In the genomic region with DNA sequence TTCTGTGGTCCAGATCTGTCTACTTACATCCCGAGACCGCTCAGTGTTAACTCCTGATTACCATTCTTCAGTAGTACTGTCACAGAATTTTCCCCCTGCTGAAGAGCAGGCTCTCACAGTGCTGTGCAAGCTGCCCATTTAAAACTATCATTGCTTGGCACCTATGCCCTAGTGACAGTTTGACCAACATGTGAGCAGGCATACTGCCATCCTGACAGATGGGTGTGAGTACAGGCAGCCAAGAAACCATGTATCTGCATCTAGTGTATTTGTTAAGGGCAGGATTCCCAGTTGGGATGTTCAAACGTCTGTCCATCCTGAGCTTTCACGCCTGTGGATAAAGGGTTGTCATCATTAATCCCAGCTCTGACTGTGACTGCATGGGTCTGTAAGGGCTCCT, we compare ENCODE assay signal across 13 mouse cellular contexts. TPM values are rescaled to one million over a fixed set of nuclear protein-coding genes. Genes with fewer than 3 reads are reported as not detected.
DNase-seq lines count a peak whose midpoint lies in the region; ATAC-seq and TF ChIP-seq lines count a peak whose summit lies in the region.
"Had no signal": no experiment of that assay in that cellular context is flagged by ENCODE, and none has a peak within 500 bp of the region (broad histone marks: within the 10 kb centered on the region; RNA-seq: fewer than 3 reads in every experiment).

No protein-coding gene starts in this region.

- 0 out of 2 replicates have a peak, but pooled peaks cover 4% of the 10 kb centered on the region for H3K36me3 ChIP-seq in heart, embryonic 12.5 days
- H3K36me3 ChIP-seq: embryonic facial prominence, embryonic 15.5 days had no signal

- H3K4me1 ChIP-seq in heart, embryonic 12.5 days (replicated peaks), result peaks cover 14% of the 10 kb centered on the region
- H3K4me1 ChIP-seq: embryonic facial prominence, embryonic 15.5 days had no signal

- no peaks in the 10 kb centered on the region for H3K27me3 ChIP-seq in heart, embryonic 12.5 days (replicated peaks)
- H3K27me3 ChIP-seq: embryonic facial prominence, embryonic 15.5 days had no signal

- no peak overlapping the region for H3K27ac ChIP-seq in heart, embryonic 12.5 days (ENCODE audit: poor library complexity, severe bottlenecking)
- H3K27ac ChIP-seq: embryonic facial prominence, embryonic 15.5 days; heart, adult 2 months; kidney, postnatal 0 days had no signal

- intact Hi-C loops in heart, postnatal 10 days (cut with DNase I), result no loop called here

- no peak overlapping the region for H3K9ac ChIP-seq in heart, embryonic 12.5 days
- H3K9ac ChIP-seq: embryonic facial prominence, embryonic 15.5 days; liver, postnatal 0 days had no signal

- TF ChIP-seq POLR2A in brain, embryonic 14.5 days (IDR thresholded peaks at IDR 0.05; ENCODE audit: borderline replicate concordance, extremely low read depth, insufficient read depth, insufficient read length, poor library complexity, severe bottlenecking), result no peak

- H3K9me3 ChIP-seq in heart, embryonic 12.5 days (replicated peaks), result no peaks in the 10 kb centered on the region
- H3K9me3 ChIP-seq: embryonic facial prominence, embryonic 15.5 days had no signal

- no peak for TF ChIP-seq CTCF in brain, embryonic 14.5 days (IDR thresholded peaks at IDR 0.05; ENCODE audit: borderline replicate concordance, extremely low read depth, insufficient read depth, insufficient read length)

- WGBS in heart, embryonic 12.5 days, result 78% methylated on average over 4 of the region's 4 CpGs

- no peak for ATAC-seq in heart, embryonic 12.5 days (ENCODE audit: insufficient number of reproducible peaks, low FRiP score)
- no peak for ATAC-seq in activated CD4-positive, CD25-positive, alpha-beta regulatory T cell, adult 4 months
- ATAC-seq in megakaryocyte, adult 5-6 weeks (ENCODE audit: poor library complexity, severe bottlenecking), result no peak
- ATAC-seq: liver, postnatal 0 days had no signal

- DNase-seq in heart, postnatal 10 days, result peak; percentile 37 to 50
- peak; percentile 92 for DNase-seq in brain, embryonic 14.5 days (ENCODE audit: low read depth)
- peak; percentile 97 for DNase-seq in cerebellum, postnatal 10 days
- DNase-seq in layer of hippocampus, adult 8-10 months (ENCODE audit: low spot score in 2 of 2), result peak; percentile 73 to 85
- no peak for DNase-seq in ovary, postnatal 14 days (ENCODE audit: low spot score)
- DNase-seq: liver, postnatal 0 days; thymus, adult 2 months had no signal

- no peak overlapping the region for H3K4me2 ChIP-seq in heart, embryonic 12.5 days
- H3K4me2 ChIP-seq: embryonic facial prominence, embryonic 15.5 days had no signal

- no peak overlapping the region for H3K4me3 ChIP-seq in heart, embryonic 12.5 days
- H3K4me3 ChIP-seq: embryonic facial prominence, embryonic 15.5 days; heart, adult 2 months had no signal

RNA-seq across cellular contexts. Expression of a gene that starts 10.0 kb away (rescaled TPM):
- 10 to 100 TPM; 17.8 to 19.1 TPM for total RNA-seq in heart, postnatal 10 days (2021)
- polyA plus RNA-seq in heart, embryonic 12.5 days (2016; fragmentation: Nextera tagmentation; extraction: Ambion mirVana), result 46.8 and 47.0 TPM in 2 replicates
- polyA plus RNA-seq in brain, embryonic 14.5 days (2012; rRNA removed), result 29.3 and 35.7 TPM in 2 replicates
- total RNA-seq in layer of hippocampus, adult 8-10 months (2022), result 10 to 100 TPM; 15.5 to 21.1 (median 17.4) TPM
- polyA plus RNA-seq in activated CD4-positive, CD25-positive, alpha-beta regulatory T cell, adult 4 months (2017; shearing (Covaris generic)), result 100 to 1,000 TPM; 161 to 189 TPM
- 133 and 142 TPM in 2 replicates for total RNA-seq in megakaryocyte, adult 5-6 weeks (2015)
- 184 and 208 TPM in 2 replicates for total RNA-seq in megakaryocyte, adult 5-6 weeks (2017)

Comparison
In these comparisons a context has a peak if more than half of its experiments do, and no peak if none do; other contexts are left out.
1. RNA of a gene that starts 10.0 kb away (total RNA-seq): 133 to 208 TPM in megakaryocyte, adult 5-6 weeks; 17.8 to 19.1 TPM in heart, postnatal 10 days and 15.5 to 21.1 TPM in layer of hippocampus, adult 8-10 months; every median in the first group is over 4 times any median in the second.